Mouse (Mus musculus): Measurements from ENCODE around the gene Abtb2.
A peak's percentile ranks its signal among the peaks of the same experiment; 100 is the strongest.

Gene Abtb2

DNA sequence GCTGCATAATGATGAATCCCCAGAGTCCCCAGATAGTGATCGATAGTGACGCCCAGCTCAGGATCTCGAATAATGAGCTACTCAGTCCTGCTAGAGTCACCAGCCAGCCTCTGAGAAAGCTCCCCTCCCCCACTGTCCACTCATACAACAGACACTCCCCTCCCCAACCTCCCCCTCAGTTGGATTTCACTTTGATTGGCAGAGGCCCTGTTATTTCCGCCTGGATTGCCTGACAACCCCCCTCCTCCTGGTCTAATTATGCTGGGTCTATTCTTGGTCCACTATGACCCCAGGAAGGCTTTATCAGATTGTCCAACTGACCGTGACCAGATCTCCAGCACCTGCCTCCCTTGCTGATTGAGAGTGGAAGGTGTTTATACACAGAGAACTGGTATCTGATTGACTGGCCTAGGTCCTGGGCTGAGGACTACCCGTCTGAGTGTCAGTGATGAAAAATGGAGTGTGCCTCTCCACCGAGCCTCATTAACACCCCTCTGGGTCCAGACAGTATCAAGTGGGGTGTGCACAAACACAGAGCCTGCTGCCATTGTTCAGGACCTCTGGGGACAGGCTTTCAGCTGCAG, 59.3 kb downstream of the Abtb2 start:
- no peak for DNase-seq

DNA sequence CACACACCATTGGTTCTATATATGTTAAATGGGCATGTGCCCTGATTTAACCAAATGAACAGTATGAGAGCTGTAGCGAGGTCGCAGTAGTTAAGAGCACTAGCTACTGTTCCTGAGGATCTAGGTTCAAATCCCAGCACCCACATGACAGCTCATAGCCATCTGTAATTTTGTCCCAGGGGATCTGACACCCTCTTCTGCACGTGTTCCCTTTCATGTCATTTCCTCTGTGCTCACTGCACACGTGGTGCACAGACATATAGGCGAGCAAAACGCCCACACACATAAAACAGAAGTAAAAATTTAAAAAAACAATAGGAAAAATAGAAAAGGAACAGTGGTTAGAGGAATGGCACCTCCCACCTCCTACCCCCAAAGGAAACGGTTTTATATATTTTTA, 61.0 kb downstream of the Abtb2 start:
- DNase-seq = no peak

DNA sequence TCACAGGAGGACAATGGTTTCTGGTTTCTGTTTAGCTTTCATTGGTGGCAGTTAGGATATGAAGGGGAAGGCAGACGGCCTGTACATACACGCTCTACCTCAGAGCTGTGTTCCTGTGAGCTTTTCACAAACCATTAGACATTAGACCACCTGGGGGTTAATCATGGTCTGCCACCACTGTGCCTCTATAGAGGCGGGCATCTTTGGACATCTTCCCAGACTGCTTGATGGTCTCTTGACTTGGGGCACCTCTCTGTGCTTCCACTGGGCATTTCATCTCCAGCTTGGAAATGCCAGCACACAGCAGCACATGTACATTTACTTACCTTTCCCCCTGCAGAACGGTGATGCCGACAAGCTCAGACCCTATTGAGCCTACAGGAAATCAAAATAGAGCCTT, 63.8 kb downstream of the Abtb2 start:
- DNase-seq = no peak

DNA sequence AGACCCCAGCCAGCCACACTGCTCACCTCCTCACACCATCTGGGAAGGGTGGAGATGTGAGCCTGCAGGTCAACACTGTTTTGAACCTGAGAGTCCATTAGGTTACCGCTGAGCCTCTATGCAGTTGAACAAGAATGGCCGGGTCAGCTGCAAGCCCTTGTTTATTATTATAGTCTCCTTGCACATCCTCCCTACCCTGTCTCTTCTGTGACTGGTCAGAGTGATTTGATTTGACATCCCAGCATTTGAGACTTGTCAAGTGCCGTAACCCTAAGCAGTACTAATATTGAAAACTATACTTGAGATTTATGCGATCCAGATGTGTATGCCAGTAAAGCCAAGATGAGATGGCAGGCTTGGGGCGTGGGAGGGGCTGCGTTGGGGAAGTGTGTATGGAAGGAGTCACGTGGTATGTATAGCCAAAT, 65.2 kb downstream of the Abtb2 start:
- no peak for DNase-seq

DNA sequence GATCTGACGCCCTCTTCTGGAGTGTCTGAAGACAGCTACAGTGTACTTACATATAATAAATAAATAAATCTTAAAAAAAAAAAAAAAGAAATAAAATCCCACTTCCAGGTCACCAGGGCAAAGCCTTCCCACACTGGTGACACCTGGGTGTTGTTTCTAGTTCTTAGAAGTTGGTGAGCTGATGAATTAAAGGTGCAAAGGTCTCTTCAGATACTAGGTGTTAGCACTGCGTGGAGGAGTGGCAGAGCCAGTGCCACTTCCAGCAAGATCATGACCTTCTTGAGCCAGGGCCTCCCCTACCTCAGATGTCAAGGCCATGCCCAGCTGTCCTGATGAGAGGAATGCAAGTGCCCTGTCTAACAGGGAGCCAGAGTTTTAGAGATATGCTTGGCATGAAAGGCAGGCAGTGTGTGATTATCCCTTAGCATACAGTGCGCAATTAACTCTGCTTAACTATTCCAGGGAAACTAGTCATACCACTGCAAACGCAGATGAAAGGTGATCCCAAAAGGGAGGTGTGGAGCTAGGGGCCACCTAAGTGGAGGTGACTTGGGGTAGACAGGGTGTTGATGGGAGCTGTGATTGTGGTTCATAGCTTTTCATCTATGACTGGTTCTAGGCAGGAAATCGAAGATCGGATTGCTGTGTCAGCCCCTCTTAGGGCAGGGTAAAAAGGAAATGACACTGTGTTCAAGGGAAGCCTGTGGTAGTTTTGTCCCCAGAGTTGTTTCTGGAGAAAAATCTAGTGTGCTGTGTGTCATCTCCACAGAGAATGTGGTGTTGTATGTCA, 66.2 kb downstream of the Abtb2 start:
- no peak for DNase-seq

DNA sequence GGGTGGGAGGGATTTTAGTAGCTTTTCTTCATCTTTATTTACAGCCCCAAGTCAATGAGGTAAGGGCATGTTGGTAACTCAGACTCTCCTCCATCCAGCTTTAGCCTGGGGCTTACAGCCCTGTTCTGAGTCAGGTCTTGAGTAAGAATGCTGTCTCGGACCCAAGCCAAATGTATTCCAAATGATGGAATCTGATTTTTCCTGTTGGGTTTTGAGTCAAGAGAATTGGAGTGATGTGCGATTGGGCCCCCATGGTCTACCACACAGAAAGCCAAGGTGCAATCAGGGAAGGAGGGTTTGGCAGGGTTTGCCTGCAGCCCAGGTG, 66.8 kb downstream of the Abtb2 start:
- no peak for DNase-seq

DNA sequence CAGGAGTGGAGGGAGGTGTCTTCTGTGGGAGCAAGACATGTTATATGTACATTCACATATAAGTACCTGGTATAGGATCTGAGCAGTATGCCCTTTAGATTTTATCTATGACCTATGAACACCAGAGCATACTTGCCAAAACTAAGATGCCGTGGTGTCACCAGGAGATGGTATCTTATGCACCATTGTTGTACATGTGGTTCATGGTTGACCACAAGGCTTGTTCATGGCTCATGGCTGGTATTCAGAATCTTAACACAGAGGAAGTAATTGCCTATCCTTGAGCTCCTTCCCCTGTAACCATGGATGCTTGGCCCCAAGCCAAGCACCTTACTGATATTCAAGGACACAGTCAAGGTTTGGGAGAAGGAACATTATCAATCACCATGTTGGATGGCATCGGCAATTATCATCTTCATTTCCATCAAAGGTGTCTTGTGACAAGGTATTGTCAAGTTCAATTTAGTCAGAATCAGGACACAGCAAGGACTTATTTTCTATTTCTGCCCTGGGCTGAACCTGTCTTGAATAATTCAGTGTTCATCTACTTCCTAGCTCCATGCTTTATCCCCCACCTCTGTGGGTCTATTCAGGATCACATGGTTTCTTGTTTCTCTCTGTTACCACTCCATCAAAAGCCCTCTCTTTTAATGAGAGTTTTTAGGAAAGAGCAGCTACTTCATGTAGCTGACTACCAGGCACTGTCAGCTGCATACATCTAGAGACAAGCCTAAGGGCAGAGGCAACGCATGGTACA, 69.8 kb downstream of the Abtb2 start:
- DNase-seq = no peak

DNA sequence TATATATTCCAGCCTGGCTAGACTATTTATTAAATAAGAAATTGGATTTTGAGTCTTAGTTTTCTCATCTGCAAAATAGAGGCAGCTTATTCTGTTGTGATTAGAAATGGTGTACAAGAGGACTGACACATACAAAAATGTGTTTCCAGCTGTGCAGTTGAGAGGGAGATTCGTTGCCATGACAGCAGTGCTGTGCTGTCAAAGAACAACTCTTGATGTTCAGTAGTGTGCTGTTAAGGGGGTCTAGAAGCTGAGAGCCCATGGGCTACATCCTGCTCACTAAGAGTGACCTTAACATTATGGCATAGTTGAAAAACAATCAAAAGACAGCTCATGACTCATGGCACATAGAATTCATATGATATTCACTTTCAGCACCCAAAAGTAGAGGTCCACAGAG, 71.3 kb downstream of the Abtb2 start:
- DNase-seq = no peak

DNA sequence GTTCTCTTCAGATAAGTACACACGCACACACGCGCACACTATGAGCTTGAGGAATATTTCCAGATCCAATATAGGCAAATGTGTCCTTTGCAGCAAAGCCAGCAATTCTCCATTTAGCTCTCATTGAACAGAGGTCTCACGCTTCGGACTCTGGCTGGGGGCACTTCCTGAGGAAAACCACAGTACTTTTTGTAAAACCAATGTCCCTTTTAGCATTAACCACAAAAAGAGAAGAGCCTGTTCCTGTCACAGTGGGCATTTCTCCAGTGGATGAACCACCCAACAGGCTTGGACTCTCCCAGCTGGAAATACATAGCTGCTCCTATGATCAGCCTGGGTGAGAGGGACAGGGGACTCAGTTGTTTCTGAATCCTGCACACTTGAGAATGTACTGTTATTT, 71.8 kb downstream of the Abtb2 start:
- DNase-seq = no peak

DNA sequence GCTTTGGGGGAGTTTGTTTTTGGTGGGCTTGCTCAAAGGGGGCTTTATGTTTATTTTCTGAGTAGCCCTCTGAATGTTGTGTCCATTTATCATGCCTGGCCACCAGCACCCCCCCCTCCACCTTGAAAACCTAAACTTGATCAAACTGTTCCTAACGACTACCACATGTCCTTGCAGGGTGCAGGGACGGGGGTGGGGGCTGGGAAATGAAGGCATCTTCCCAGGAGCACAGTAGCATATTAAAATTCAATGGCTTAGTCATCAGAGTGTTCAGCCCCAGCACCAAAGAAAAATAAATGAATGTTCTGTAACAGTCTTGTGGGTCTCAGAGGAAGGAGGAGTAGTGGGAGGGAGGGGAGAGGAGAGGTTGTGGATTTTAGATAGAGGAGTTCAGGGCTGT, 73.6 kb downstream of the Abtb2 start:
- no peak for DNase-seq

DNA sequence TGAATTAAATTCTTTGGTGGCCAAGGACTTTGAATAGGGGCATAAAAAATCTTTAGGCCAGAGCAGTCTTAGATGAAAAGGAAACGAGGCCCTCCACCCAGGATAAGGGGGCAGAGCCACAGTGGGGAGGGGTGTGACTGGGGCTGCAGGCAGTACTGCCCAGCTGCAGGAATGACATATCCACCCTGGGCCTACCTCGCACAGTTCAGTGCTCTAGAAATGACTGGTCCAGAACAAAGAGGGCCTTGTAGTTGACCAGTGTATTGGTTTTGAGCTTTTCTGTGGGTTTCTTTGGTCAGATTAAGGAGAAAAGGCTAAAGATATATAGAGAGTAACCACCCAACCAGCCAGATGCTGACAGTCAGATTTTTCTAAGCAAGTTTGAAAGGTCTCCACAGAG, 74.8 kb downstream of the Abtb2 start:
- no peak for DNase-seq

DNA sequence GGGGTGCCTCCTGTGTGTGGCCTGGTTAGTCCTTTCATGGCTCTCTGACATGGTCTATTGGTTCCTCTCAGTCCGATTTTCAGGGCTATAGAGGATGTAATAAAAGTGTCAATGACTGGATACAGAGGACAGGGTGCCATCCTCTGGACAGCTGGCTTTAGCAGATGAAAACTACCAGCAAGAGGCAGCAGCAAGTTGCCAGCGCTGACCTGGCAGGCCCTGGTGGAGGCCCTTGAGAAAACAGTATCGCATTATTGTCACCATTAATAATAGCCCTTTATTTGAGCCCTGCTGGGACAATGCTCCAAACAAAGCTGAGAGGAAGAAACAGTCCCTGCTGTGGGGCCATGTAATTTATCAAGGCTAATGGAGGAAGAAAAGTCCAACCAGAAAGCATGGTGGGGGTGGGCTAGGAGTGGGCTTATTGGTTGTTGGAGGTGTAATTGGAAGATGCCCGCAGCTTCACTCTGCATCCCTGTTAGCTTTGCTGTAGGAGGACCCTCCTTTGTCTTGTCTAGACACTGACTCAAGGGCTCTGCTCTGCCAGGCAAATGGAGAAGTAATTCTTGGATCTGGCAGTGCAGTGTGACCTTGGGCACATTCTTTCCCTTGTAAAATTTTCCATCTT, 77.6 kb downstream of the Abtb2 start:
- peak; percentile 10 for DNase-seq

DNA sequence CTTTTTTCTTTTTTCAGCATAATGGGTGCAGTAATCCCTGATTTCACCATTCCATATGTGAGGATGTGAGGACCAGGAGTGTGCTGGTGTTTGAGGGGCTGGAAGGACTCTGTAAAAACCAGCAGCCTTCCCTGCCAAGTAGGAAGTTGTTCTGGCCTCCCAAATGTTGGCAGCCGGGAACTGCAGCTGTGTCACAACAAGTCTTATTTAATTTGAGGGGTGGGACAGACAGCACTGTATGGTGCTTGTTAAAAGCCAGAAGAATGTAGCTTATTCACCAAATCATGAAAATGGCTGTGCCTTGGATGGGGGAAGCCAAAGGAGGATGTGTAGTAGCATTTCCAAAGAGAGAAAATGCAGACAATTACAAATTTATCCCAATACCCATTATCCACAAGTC, 78.3 kb downstream of the Abtb2 start:
- no peak for DNase-seq

DNA sequence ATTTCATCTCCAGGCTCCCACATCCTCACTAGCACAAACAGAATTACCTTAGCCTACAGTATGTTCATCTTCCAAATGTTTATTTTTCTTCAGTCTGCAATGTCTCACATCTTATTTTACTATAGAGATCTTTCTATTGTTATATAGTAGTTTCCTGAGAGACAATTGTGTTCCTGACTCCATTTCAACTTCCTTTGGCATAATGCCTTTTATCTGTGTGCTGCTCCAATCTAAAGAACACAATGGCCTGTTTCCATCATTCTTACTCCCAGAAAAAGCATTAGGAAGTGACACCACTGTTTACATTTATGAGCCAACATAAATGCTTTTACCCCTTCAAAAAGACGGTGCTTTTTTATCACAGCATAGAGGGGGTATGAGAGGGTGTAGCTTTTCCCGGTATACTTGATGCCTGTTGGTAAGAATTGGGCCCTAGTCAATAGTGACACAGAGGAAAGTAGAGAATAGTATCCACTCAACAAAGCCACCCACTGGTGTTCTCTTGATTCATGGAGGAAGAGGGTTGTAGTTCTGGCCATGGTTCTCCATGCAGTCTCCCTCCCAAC, 84.3 kb downstream of the Abtb2 start:
- DNase-seq = no peak

DNA sequence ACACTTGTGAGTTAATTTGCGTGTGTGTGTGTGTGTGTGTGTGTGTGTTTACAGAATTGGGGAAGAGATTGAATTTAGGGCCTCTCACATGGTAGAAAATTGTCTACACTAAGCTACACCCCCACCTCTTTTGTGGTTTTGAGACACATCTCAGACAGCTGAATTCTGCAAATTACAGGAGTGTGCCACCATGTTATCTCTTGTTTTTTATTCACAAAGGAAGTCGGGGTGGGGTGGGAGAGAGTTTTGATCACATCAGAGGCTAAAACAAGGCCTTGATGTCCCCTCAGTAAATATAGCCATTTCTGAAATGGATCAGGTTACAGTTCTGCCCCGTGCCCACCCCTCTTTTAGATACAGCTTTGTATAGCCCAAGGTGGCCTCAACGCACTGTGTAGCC, 86.0 kb downstream of the Abtb2 start:
- DNase-seq = no peak

DNA sequence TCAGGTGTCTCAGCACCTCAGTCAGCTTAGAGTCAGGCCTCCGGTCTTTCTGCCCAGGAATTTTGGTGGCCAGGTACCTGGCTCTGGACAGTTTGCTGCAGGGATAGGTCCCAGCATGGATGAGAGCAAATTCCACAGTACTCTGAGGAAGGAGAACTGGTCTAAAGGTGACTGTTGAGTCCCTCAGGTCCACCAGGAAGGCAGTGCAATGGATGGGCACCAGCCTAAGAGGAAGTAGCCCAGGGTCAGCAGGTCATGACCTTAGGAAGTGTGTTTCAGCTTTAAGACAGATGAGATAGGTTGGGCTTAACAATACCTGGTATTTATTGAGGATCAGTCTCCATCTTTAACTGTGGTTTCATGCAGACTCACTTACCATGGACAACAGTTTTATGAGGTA, 88.9 kb downstream of the Abtb2 start:
- DNase-seq = no peak

DNA sequence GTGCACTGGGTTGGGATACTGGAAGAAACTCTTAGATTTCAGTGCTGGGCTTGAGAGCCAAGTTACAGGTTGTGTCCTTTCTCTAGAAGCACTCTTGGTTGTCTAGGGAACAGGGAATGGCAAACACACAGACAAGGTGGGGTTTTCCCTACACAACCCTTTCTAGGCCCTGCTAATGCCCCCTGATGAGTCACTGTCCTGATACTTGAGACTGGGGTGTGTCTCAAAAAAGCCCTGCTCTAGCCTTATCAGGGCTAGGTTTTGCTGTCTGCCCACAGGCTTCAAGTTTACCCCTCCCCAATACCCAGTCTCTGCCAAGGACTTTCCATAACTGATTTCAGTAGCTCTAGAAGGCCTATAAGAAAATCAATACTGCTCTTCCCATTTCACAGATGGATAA, 89.9 kb downstream of the Abtb2 start:
- DNase-seq = no peak

DNA sequence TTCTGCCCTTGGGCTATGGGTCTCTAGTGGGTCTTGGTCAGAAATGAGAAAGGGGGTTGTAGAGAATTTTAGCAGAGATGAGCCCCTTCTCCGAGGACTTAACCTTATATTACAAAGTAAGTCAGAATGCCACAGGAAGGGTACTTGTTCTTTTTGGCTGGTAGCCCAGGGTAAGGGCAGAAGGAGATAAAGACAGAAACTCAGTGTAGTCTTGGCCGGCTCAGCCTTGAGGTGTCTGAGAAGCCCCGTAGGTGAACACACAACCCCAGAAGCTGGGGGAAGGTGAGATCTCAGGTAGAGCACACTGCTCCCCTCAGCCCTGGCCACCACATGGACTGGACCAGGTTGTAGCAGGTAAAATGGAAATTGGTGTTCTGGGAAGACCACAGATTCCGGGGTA, 93.1 kb downstream of the Abtb2 start:
- DNase-seq = no peak

DNA sequence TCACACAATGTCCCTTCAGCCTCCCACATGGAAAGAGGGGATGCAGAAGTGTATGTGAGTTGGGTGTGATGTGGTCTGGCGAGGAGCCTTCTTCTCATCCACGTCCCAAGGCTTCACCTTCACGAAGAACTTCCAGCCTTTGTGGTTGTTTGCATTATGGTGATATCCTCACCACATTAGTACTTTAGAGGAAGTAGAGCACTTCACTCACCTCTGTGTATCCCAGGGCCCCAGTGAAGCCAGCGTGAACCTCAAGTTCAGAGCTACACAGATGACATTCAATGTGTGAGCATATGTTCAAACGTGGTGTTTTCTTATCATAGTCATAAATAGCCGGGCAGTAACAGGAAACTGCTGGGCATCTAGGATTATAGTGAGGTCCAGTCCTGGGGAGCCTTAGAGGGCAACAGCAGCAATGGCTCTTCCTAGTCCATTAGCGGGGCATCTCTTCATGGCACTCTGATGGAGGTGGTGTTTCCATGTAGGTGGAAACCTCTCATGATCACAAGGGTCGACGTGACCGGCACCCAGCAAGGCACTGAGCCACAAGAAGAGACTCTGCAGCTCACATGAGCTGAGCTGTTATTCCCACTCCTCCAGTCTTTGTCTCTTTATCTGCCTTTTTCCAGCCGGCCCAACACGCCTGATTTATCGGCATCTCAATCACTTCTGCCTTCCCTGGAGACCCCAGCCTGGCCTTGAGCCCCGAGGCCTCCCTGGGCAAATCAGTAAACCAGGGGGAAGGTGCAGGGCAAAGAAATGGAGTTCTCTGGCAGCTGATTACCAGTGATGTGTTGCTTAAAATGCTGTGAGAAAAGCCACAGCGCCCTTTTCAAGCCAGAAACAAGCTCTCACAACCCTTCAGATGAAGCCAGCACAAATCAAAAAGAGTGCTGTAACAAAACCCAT, 93.8 kb downstream of the Abtb2 start:
- DNase-seq = no peak

DNA sequence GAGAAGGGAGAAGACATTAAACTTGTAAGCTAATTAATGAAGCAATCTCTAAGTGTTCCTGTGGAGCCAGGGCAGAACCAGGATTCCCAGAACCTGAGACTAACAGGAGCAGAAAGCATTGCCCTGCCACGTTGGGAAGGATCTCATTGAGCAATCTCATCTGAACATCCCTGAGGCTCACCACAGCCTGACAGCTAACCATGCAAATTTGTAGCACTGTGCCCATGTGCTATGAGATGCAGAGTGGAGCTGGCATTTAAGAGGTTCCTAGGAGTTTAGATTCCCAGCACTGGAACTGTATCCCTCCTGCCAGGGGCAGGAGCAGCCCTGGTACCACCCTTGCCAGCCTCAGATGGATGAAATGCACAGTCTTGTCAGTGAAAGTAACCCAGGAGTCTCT, 95.6 kb downstream of the Abtb2 start:
- no peak for DNase-seq

DNA sequence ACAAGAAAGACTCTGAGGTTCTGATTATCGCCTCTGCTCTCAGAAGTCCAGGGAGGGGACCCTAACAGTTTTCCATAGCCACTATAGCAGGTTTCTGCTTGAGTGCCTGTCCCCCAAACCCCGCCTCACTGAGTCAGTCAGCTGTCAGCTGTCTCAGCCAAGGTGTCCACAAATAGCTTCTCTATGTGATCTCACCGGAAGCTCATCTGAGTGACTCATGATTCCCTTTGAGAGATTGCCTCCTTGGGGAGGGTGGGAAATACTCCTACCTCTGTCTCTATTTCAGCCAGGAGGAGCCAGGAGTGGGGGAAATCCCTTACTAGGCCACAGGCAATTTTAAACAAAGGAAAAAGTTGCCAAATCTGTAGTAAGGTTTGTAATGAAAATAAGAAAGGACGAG, 96.0 kb downstream of the Abtb2 start:
- peak; percentile 22 for DNase-seq

DNA sequence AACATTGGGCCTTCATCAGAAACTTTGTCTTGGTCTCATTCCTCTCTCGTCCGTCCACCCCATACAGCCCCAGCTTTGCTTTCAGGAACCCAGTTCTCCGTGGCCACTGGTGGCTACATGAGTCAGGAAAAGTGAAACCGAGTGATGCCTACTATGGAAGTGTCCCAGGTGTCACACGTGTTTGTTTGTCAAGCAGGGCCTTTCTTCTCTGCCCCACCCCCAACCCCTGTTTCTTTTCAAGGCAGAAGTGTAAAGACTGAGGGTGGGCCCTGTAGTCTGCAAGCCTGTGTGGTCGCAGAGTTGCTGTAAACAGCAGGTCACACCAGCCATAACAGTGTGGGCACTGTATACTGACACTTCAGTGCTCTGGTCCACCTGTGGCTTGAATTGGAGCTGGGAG, 98.2 kb downstream of the Abtb2 start:
- no peak for DNase-seq
